Mouse (Mus musculus): ENCODE results near the gene Bach1. TPM values are rescaled to one million over a fixed set of nuclear protein-coding genes. Genes with fewer than 3 reads are reported as not detected.

The Bach1 gene
- polyA plus RNA-seq, 1 experiment: not detected

DNA sequence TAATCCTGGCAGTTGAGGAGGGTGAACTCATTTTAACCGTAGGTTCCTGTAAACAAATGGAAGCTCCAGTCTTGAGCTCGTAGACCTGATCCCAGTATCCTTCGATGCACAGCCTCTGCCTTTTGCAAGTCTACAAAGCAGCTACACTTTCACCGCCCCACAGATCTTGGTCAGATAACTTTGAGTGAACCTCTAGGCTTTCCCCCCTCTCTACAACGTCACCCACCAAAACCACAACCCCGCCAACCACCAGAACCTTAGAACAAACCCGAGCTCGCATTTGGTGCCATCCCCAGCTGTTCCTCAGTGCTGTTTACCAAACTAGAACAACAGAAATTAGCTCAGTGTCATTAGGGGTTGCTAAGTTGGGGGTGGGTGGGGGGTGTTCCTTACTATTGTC lies 37.1 kb upstream of the Bach1 start:
- peaks cover 12% of the 10 kb centered on the region for H3K4me1 ChIP-seq (ENCODE audit: control insufficient read depth, insufficient read depth, low read length)
- no peak overlapping the region for H3K4me3 ChIP-seq (ENCODE audit: insufficient read depth, low read depth, low read length)
- WGBS: 73% methylated on average over 8 of the region's 8 CpGs
- H3K27ac ChIP-seq (ENCODE audit: insufficient read depth, low read depth, low read length): no peak overlapping the region
- no peak for TF ChIP-seq POLR2A (IDR thresholded peaks at IDR 0.05; ENCODE audit: insufficient read depth, low read depth, low read length)
- TF ChIP-seq CTCF (IDR thresholded peaks at IDR 0.05; ENCODE audit: insufficient read depth, low read depth, low read length): no peak

GRCm38 (mm10) chr16:87662528-87662927 lies 36.2 kb upstream of the Bach1 start:
- H3K4me3 ChIP-seq (ENCODE audit: insufficient read depth, low read depth, low read length): no peak overlapping the region
- H3K4me1 ChIP-seq (ENCODE audit: control insufficient read depth, insufficient read depth, low read length): peaks cover 12% of the 10 kb centered on the region
- 93% methylated on average over 2 of the region's 2 CpGs for WGBS
- H3K27ac ChIP-seq (ENCODE audit: insufficient read depth, low read depth, low read length): no peak overlapping the region
- TF ChIP-seq CTCF (IDR thresholded peaks at IDR 0.05; ENCODE audit: insufficient read depth, low read depth, low read length): no peak
- TF ChIP-seq POLR2A (IDR thresholded peaks at IDR 0.05; ENCODE audit: insufficient read depth, low read depth, low read length): no peak

DNA sequence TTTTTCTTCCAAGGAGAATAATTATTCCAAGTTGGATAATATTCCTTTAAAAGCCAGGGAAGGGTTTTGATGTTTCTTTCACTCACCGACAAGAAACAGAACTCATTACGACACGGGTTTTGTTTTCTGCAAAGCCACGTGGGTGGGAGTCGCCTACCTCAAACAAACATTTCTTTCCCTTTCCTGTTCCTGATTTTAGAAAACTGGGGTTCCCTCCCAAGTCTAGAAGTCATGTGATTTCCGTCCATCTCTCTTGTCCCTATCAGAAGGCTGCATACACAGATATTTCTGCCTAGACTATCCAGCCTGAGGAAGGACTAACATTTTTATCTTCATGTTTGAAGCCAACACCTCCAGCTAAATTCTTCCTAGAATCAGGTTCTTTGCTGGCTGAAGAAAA lies 34.9 kb upstream of the Bach1 start:
- no peak for TF ChIP-seq POLR2A (IDR thresholded peaks at IDR 0.05; ENCODE audit: insufficient read depth, low read depth, low read length)
- 71% methylated on average over 6 of the region's 6 CpGs for WGBS
- Histone ChIP-seq H3K4me3 (ENCODE audit: insufficient read depth, low read depth, low read length) (no peak overlapping the region), H3K27ac (ENCODE audit: insufficient read depth, low read depth, low read length) (no peak overlapping the region), H3K4me1 (ENCODE audit: control insufficient read depth, insufficient read depth, low read length) (peaks cover 8% of the 10 kb centered on the region)

DNA sequence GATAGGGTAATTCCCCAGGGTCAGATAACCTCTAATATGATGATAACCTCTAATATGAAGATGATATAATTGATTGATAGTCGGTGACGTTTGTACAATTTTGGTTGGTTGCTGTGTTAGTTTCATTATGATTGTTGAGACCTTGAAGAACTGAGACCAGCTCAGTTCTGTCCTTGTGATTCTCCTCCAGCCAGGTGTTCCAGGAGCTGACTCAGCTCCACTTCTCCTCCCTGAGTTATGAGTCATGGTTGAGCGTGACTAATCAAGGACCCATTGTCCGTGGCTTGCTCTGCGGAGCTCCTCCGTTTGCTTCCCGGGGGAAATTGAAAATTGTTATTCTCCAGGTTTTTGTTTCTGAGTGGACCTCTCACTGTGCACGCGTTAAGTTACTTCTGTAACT lies 33.5 kb upstream of the Bach1 start:
- Histone ChIP-seq H3K4me3 (ENCODE audit: insufficient read depth, low read depth, low read length) (no peak overlapping the region), H3K4me1 (ENCODE audit: control insufficient read depth, insufficient read depth, low read length) (peaks cover 8% of the 10 kb centered on the region), H3K27ac (ENCODE audit: insufficient read depth, low read depth, low read length) (peak overlapping the region; percentile 45; the same call in 1 of the 2 replicates)
- 42% methylated on average over 9 of the region's 9 CpGs for WGBS
- no peak for TF ChIP-seq POLR2A (IDR thresholded peaks at IDR 0.05; ENCODE audit: insufficient read depth, low read depth, low read length)
- no peak for TF ChIP-seq CTCF (IDR thresholded peaks at IDR 0.05; ENCODE audit: insufficient read depth, low read depth, low read length)

- H3K4me1 ChIP-seq (ENCODE audit: control insufficient read depth, insufficient read depth, low read length): peaks cover 10% of the 10 kb centered on the region
- no peak overlapping the region for H3K4me3 ChIP-seq (ENCODE audit: insufficient read depth, low read depth, low read length)
- WGBS: 83% methylated on average over 19 of the region's 19 CpGs
- H3K27ac ChIP-seq (ENCODE audit: insufficient read depth, low read depth, low read length): no peak overlapping the region
- no peak for TF ChIP-seq POLR2A (IDR thresholded peaks at IDR 0.05; ENCODE audit: insufficient read depth, low read depth, low read length)
- no peak for TF ChIP-seq CTCF (IDR thresholded peaks at IDR 0.05; ENCODE audit: insufficient read depth, low read depth, low read length)
Measured at GRCm38 (mm10) chr16:87665752-87666619, 32.8 kb upstream of the Bach1 start.

- peaks cover 10% of the 10 kb centered on the region for H3K4me1 ChIP-seq (ENCODE audit: control insufficient read depth, insufficient read depth, low read length)
- no peak overlapping the region for H3K4me3 ChIP-seq (ENCODE audit: insufficient read depth, low read depth, low read length)
- H3K27ac ChIP-seq (ENCODE audit: insufficient read depth, low read depth, low read length): no peak overlapping the region
- TF ChIP-seq POLR2A (IDR thresholded peaks at IDR 0.05; ENCODE audit: insufficient read depth, low read depth, low read length): no peak
- no peak for TF ChIP-seq CTCF (IDR thresholded peaks at IDR 0.05; ENCODE audit: insufficient read depth, low read depth, low read length)
- WGBS: 90% methylated on average over 4 of the region's 4 CpGs
Measured at GRCm38 (mm10) chr16:87666620-87667004, 32.1 kb upstream of the Bach1 start.

DNA sequence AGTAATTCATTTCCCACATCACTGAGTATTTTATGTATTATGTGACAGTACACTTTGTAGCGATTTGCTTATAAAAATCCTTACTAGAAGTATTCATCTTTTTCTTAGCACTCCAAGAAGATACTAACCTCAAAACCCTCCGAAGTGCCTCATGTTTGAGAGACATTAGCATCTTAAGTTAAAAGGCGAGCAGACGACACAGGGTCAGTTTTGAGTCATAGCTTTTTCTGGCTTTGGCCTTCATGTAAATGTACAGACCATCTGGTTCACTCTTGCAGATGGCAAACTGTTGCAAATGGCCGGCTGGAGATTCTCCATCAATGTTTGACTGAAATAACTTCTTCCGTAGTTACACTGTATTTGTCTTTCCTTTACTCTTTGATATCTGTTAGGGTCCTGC lies 30.7 kb upstream of the Bach1 start:
- Histone ChIP-seq H3K27ac (ENCODE audit: insufficient read depth, low read depth, low read length) (no peak overlapping the region), H3K4me3 (ENCODE audit: insufficient read depth, low read depth, low read length) (no peak overlapping the region), H3K4me1 (ENCODE audit: control insufficient read depth, insufficient read depth, low read length) (peaks cover 10% of the 10 kb centered on the region)
- WGBS: 97% methylated on average over 6 of the region's 6 CpGs
- TF ChIP-seq POLR2A (IDR thresholded peaks at IDR 0.05; ENCODE audit: insufficient read depth, low read depth, low read length): no peak
- no peak for TF ChIP-seq CTCF (IDR thresholded peaks at IDR 0.05; ENCODE audit: insufficient read depth, low read depth, low read length)

DNA sequence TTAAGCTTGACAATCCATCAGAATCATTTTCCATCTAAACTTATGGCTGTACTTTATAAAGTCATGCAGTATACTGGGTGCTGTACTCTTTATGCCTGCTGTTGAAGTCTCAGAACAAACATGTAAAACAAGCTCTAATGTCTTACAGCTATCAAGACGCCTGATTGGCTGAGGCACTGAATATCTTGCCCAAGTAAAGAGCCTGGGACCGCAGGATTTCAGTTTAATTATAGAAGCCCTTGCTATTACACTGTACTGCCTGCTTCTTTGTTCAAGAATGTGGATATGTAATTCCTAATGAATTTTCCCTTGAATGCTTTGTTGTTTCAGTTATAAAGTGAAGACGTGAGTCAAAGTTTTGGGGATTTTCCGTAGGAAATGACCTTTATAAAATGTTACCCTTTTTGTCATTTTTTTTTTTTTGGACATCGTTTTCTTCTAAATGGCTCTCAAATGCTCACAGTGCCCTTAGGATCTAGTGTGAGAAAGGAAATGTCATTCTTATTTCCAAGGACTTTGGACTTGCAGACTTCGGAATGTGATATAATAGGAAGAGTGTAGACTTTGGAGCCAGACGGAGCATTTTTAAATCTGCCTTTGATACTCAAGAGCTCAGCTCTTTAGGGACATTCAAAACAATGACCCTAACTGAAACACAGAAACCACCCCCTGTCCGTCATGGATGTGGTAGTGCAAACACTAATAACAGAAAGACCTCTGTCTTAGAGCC lies 28.5 kb upstream of the Bach1 start:
- 50% methylated on average over 8 of the region's 8 CpGs for WGBS
- Histone ChIP-seq H3K4me1 (ENCODE audit: control insufficient read depth, insufficient read depth, low read length) (peaks cover 10% of the 10 kb centered on the region), H3K4me3 (ENCODE audit: insufficient read depth, low read depth, low read length) (no peak overlapping the region), H3K27ac (ENCODE audit: insufficient read depth, low read depth, low read length) (no peak overlapping the region)
- no peak for TF ChIP-seq POLR2A (IDR thresholded peaks at IDR 0.05; ENCODE audit: insufficient read depth, low read depth, low read length)

- TF ChIP-seq POLR2A (IDR thresholded peaks at IDR 0.05; ENCODE audit: insufficient read depth, low read depth, low read length) (no peak), CTCF (IDR thresholded peaks at IDR 0.05; ENCODE audit: insufficient read depth, low read depth, low read length) (no peak)
- Histone ChIP-seq H3K4me3 (ENCODE audit: insufficient read depth, low read depth, low read length) (no peak overlapping the region), H3K4me1 (ENCODE audit: control insufficient read depth, insufficient read depth, low read length) (peaks cover 5% of the 10 kb centered on the region), H3K27ac (ENCODE audit: insufficient read depth, low read depth, low read length) (no peak overlapping the region)
- WGBS: 72% methylated on average over 9 of the region's 9 CpGs
Measured at GRCm38 (mm10) chr16:87670821-87671165, 28.0 kb upstream of the Bach1 start.

Measured in olfactory bulb, adult 2 months (tissue).